Comparison of ENCODE assay signal across 10 mouse cellular contexts in the genomic region with DNA sequence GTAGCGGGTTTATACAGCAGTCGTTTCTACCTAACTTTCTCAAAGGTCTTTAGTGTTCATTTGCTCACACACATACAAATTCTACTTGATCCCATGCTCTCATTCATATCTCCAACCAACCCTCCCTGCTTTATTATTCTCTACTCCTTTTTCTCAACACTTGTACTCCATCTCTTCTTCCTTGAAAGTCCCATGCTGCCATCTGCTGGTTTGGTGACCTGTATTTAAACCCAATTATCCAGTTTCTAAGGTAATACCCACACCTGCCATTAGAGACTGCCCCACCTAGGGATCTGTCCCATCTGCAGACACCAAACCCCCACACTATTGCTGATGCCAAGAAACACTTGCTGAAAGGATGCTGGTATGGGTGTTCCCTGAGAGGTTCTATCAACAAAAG.
A peak's percentile ranks its signal among the peaks of the same experiment; 100 is the strongest.
DNase-seq lines count a peak whose midpoint lies in the region; ATAC-seq and TF ChIP-seq lines count a peak whose summit lies in the region.
"Had no signal": no experiment of that assay in that cellular context is flagged by ENCODE, and none has a peak within 500 bp of the region (broad histone marks: within the 10 kb centered on the region; RNA-seq: fewer than 3 reads in every experiment).

No protein-coding gene starts in this region.

- H3K4me1 ChIP-seq in cerebellum, adult 2 months (ENCODE audit: control insufficient read depth, insufficient read depth, low read length) = no peaks in the 10 kb centered on the region
- H3K4me1 ChIP-seq in kidney, postnatal 0 days (replicated peaks; ENCODE audit: insufficient read depth, low read length) = no peaks in the 10 kb centered on the region
- no peaks in the 10 kb centered on the region for H3K4me1 ChIP-seq in kidney, embryonic 16.5 days (ENCODE audit: insufficient read depth, low read length)
- H3K4me1 ChIP-seq: embryonic facial prominence, embryonic 13.5 days; limb, embryonic 15.5 days had no signal

- no peak for TF ChIP-seq POLR2A in cerebellum, adult 2 months (IDR thresholded peaks at IDR 0.05; ENCODE audit: borderline replicate concordance, insufficient read depth, low read length)

- 94% methylated on average over 2 of the region's 2 CpGs for WGBS in cerebellum, adult 2 months
- WGBS in kidney, postnatal 0 days = 76% methylated on average over 2 of the region's 2 CpGs
- WGBS in kidney, embryonic 16.5 days = 89% methylated on average over 2 of the region's 2 CpGs

- no peak overlapping the region for H3K4me3 ChIP-seq in cerebellum, adult 2 months (replicated peaks; ENCODE audit: insufficient read depth, low read depth, low read length)
- H3K4me3 ChIP-seq in kidney, postnatal 0 days (replicated peaks; ENCODE audit: low read depth, low read length) = no peak overlapping the region
- no peak overlapping the region for H3K4me3 ChIP-seq in kidney, embryonic 16.5 days (ENCODE audit: low read length)
- H3K4me3 ChIP-seq: embryonic facial prominence, embryonic 13.5 days; limb, embryonic 15.5 days had no signal

- no peak for ATAC-seq in kidney, postnatal 0 days (replicated peaks; ENCODE audit: low FRiP score, low read depth)
- no peak for ATAC-seq in kidney, embryonic 16.5 days (ENCODE audit: low FRiP score, low TSS enrichment)
- ATAC-seq in inflammation-experienced regulatory T-cells, adult 6 months = no peak

- DNase-seq in cerebellum, adult 2 months = peak; percentile 0 to 7
- DNase-seq in cerebellum, adult 8-10 months = no peak
- DNase-seq in kidney, postnatal 0 days (ENCODE audit: low spot score) = peak; percentile 4
- DNase-seq in R1 (ENCODE audit: low read depth, low spot score) (peak; percentile 55), MN1 (ENCODE audit: low spot score) (no peak)
- DNase-seq in lung, postnatal 10 days = peak; percentile 41

- H3K36me3 ChIP-seq in kidney, postnatal 0 days (ENCODE audit: insufficient read depth, low read length) = no peaks in the 10 kb centered on the region
- no peaks in the 10 kb centered on the region for H3K36me3 ChIP-seq in kidney, embryonic 16.5 days (ENCODE audit: insufficient read depth, low read length)
- H3K36me3 ChIP-seq: embryonic facial prominence, embryonic 13.5 days; limb, embryonic 15.5 days had no signal

- no peaks in the 10 kb centered on the region for H3K9me3 ChIP-seq in kidney, postnatal 0 days (replicated peaks; ENCODE audit: low read length)
- H3K9me3 ChIP-seq in kidney, embryonic 16.5 days (ENCODE audit: low read length) = no peaks in the 10 kb centered on the region
- H3K9me3 ChIP-seq: embryonic facial prominence, embryonic 13.5 days; limb, embryonic 15.5 days had no signal

- H3K27me3 ChIP-seq in cerebellum, adult 2 months (ENCODE audit: control insufficient read depth, insufficient read depth, low read length) = no peaks in the 10 kb centered on the region
- H3K27me3 ChIP-seq in kidney, postnatal 0 days (ENCODE audit: insufficient read depth, low read length) = no peaks in the 10 kb centered on the region
- H3K27me3 ChIP-seq in kidney, embryonic 16.5 days (ENCODE audit: insufficient read depth, low read length) = no peaks in the 10 kb centered on the region
- H3K27me3 ChIP-seq: embryonic facial prominence, embryonic 13.5 days; limb, embryonic 15.5 days had no signal

- H3K9ac ChIP-seq in kidney, postnatal 0 days (ENCODE audit: low read depth, low read length) = no peak overlapping the region
- no peak overlapping the region for H3K9ac ChIP-seq in kidney, embryonic 16.5 days (replicated peaks; ENCODE audit: low read length)
- H3K9ac ChIP-seq: embryonic facial prominence, embryonic 13.5 days; limb, embryonic 15.5 days had no signal

- no peak overlapping the region for H3K27ac ChIP-seq in cerebellum, adult 2 months (ENCODE audit: insufficient read depth, low read length)
- H3K27ac ChIP-seq in kidney, postnatal 0 days = no peak overlapping the region
- H3K27ac ChIP-seq in kidney, embryonic 16.5 days (ENCODE audit: low read length) = no peak overlapping the region
- H3K27ac ChIP-seq: embryonic facial prominence, embryonic 13.5 days; limb, embryonic 15.5 days had no signal

- TF ChIP-seq CTCF in cerebellum, adult 2 months (IDR thresholded peaks at IDR 0.05; ENCODE audit: borderline replicate concordance, insufficient read depth, low read depth, low read length) = no peak
- peak; percentile 29; the same call in 1 of the 2 replicates for TF ChIP-seq CTCF in kidney, postnatal 0 days (IDR thresholded peaks at IDR 0.05; ENCODE audit: low read depth)

- H3K4me2 ChIP-seq in kidney, postnatal 0 days (ENCODE audit: low read length) = no peak overlapping the region
- H3K4me2 ChIP-seq in kidney, embryonic 16.5 days (replicated peaks; ENCODE audit: low read depth, low read length) = no peak overlapping the region
- H3K4me2 ChIP-seq: embryonic facial prominence, embryonic 13.5 days; limb, embryonic 15.5 days had no signal

Comparison
In these comparisons a context has a peak if more than half of its experiments do, and no peak if none do; other contexts are left out.
1. DNase-seq: peak in cerebellum, adult 2 months (2 of 2), kidney, postnatal 0 days (single experiment), R1 (single experiment) and lung, postnatal 10 days (single experiment); none in cerebellum, adult 8-10 months (single experiment) and MN1 (single experiment).